Mouse (Mus musculus): ENCODE measurements around the gene Gm38392.

- TF ChIP-seq CTCF (IDR thresholded peaks at IDR 0.05; ENCODE audit: extremely low read depth, insufficient read depth, low read length) = no peak
- 0 out of 2 replicates have a peak, but pooled peaks have one; percentile 1 for TF ChIP-seq POLR2A (IDR thresholded peaks at IDR 0.05; ENCODE audit: extremely low read depth, insufficient read depth, low read length)
These were observed 56.6 kb downstream of the Gm38392 start for GRCm38 (mm10) chr3:88230262-88231047.
